Mouse (Mus musculus) small intestine, adult 2 months (tissue): Measurements from ENCODE around the gene Vmn1r62. TPM values are rescaled to one million over a fixed set of nuclear protein-coding genes. Genes with fewer than 3 reads are reported as not detected.
"Not testable (repeated sequence)": the region's sequence is repeated elsewhere in the genome, so short reads cannot be mapped to it uniquely, and the experiment has no call there.

Experiments
- H3K27ac ChIP-seq: fragments of 200-500 bp; 2 replicates; pipeline ENCODE4 v1.5.1; 2012; ENCODE audit warnings: low read depth, low read length, control low read depth, inconsistent platforms; ENCODE audit not compliant: insufficient read depth
- H3K27me3 ChIP-seq: fragments of 200-500 bp; 2 replicates; pipeline ENCODE4 v1.6.1; 2012; ENCODE audit warnings: mild to moderate bottlenecking, moderate library complexity, low read length, inconsistent platforms; ENCODE audit not compliant: control insufficient read depth, insufficient read depth
- H3K36me3 ChIP-seq: fragments of 200-500 bp; 2 replicates; pipeline ENCODE4 v1.6.1; 2012; ENCODE audit warnings: mild to moderate bottlenecking, low read length, control low read depth, inconsistent platforms; ENCODE audit not compliant: control insufficient read depth, insufficient read depth
- H3K4me1 ChIP-seq: fragments of 200-500 bp; 2 replicates; pipeline ENCODE4 v1.6.1; 2012; ENCODE audit warnings: low read length, inconsistent platforms, mixed read lengths; ENCODE audit not compliant: control insufficient read depth, insufficient read depth, insufficient read length
- H3K4me3 ChIP-seq: fragments of 200-500 bp; 2 replicates; pipeline ENCODE4 v1.5.1; 2012; ENCODE audit warnings: low read depth, mild to moderate bottlenecking, control low read depth, inconsistent platforms, low read length, moderate library complexity
- WGBS: fragments of 180-500 bp; shearing (Covaris S2); methylation state at CpG from one replicate; pipeline ENCODE4 v1.1.7; 2018; 5-methylcytosine and 5-hydroxymethylcytosine counted together
- polyA plus RNA-seq: library from polyadenylated mRNA; depleted of rRNA; stranded (reverse); fragments of >200 nt; gene quantifications from 2 replicates; pipeline ENCODE4 v1.2.3, GENCODE M21; 2012; rRNA removed

Gene Vmn1r62
- polyA plus RNA-seq: not detected in 2 replicates

GRCm38 (mm10) chr7:5673331-5673730 lies at the start of gene Vmn1r62:
TSS of gene Vmn1r62 (plus strand) at chr7:5673631.
- H3K36me3 ChIP-seq, H3K4me1 ChIP-seq, H3K27me3 ChIP-seq, H3K4me3 ChIP-seq, H3K27ac ChIP-seq: not testable (repeated sequence)
- WGBS: no CpG with 5 or more reads among the region's 1 CpGs

Other genes starting within 250 kb of the Vmn1r62 start
- gene Vmn1r59, start 216.9 kb upstream of the Vmn1r62 start, polyA plus RNA-seq: not detected in 2 replicates
- gene Vmn2r28, start 179.7 kb upstream of the Vmn1r62 start, polyA plus RNA-seq: not detected in 2 replicates
- gene Vmn1r60, start 126.3 kb upstream of the Vmn1r62 start, polyA plus RNA-seq: not detected in 2 replicates
- not detected in 2 replicates for gene Vmn1r61, start 60.3 kb upstream of the Vmn1r62 start, polyA plus RNA-seq
- not detected in 2 replicates for gene Vmn1r63, start 131.8 kb downstream of the Vmn1r62 start, polyA plus RNA-seq
- gene Vmn1r64, start 210.9 kb downstream of the Vmn1r62 start, polyA plus RNA-seq: not detected in 2 replicates